25 mouse cellular contexts compared by ENCODE assay signal in genomic region chr16:4702646-4703045, GRCm38 (mm10). TPM values are rescaled to one million over a fixed set of nuclear protein-coding genes. Genes with fewer than 3 reads are reported as not detected.
DNase-seq lines count a peak whose midpoint lies in the region; ATAC-seq and TF ChIP-seq lines count a peak whose summit lies in the region.
"Had no signal": no experiment of that assay in that cellular context is flagged by ENCODE, and none has a peak within 500 bp of the region (broad histone marks: within the 10 kb centered on the region; RNA-seq: fewer than 3 reads in every experiment).

No protein-coding gene starts in this region.

- peaks cover 19% of the 10 kb centered on the region for H3K4me1 ChIP-seq in liver, adult 2 months (ENCODE audit: control insufficient read depth, insufficient read depth, low read length)
- no peaks in the 10 kb centered on the region for H3K4me1 ChIP-seq in liver, embryonic 11.5 days (replicated peaks; ENCODE audit: control insufficient read depth, insufficient read depth, low read length)
- no peaks in the 10 kb centered on the region for H3K4me1 ChIP-seq in liver, embryonic 13.5 days (replicated peaks)
- 0 out of 2 replicates have a peak, but pooled peaks cover 2% of the 10 kb centered on the region for H3K4me1 ChIP-seq in liver, postnatal 0 days (ENCODE audit: insufficient read depth)
- H3K4me1 ChIP-seq: embryonic facial prominence, embryonic 13.5 days; forebrain, embryonic 13.5 days; heart, embryonic 10.5 days; hindbrain, embryonic 10.5 days had no signal

- H3K4me2 ChIP-seq in liver, embryonic 11.5 days = no peak overlapping the region
- no peak overlapping the region for H3K4me2 ChIP-seq in liver, embryonic 13.5 days
- H3K4me2 ChIP-seq in liver, postnatal 0 days (ENCODE audit: low read depth, low read length) = no peak overlapping the region
- H3K4me2 ChIP-seq: embryonic facial prominence, embryonic 13.5 days; forebrain, embryonic 13.5 days; hindbrain, embryonic 14.5 days had no signal

- H3K27me3 ChIP-seq in liver, adult 2 months (ENCODE audit: control insufficient read depth, insufficient read depth, low read length) = no peaks in the 10 kb centered on the region
- no peaks in the 10 kb centered on the region for H3K27me3 ChIP-seq in liver, embryonic 11.5 days (replicated peaks; ENCODE audit: control insufficient read depth, insufficient read depth, low read length)
- H3K27me3 ChIP-seq in liver, embryonic 13.5 days = no peaks in the 10 kb centered on the region
- H3K27me3 ChIP-seq in liver, postnatal 0 days (ENCODE audit: insufficient read depth, low read length) = no peaks in the 10 kb centered on the region
- H3K27me3 ChIP-seq: embryonic facial prominence, embryonic 13.5 days; forebrain, embryonic 13.5 days; Patski had no signal

- H3K27ac ChIP-seq in liver, adult 2 months (replicated peaks; ENCODE audit: insufficient read depth, low read depth, low read length) = peak overlapping the region; percentile 92
- no peak overlapping the region for H3K27ac ChIP-seq in liver, embryonic 11.5 days (ENCODE audit: low read depth, low read length)
- H3K27ac ChIP-seq in liver, embryonic 13.5 days = no peak overlapping the region
- peak overlapping the region; percentile 94 for H3K27ac ChIP-seq in liver, postnatal 0 days (ENCODE audit: low read depth)
- H3K27ac ChIP-seq: embryonic facial prominence, embryonic 13.5 days; forebrain, embryonic 13.5 days; gastrocnemius, adult 2 months; heart, embryonic 10.5 days; hindbrain, embryonic 10.5 days; hindbrain, embryonic 14.5 days had no signal

- H3K9me3 ChIP-seq in liver, embryonic 11.5 days (ENCODE audit: control insufficient read depth, low read length) = no peaks in the 10 kb centered on the region
- H3K9me3 ChIP-seq in liver, embryonic 13.5 days (replicated peaks) = no peaks in the 10 kb centered on the region
- no peaks in the 10 kb centered on the region for H3K9me3 ChIP-seq in liver, postnatal 0 days (ENCODE audit: low read length)
- H3K9me3 ChIP-seq: embryonic facial prominence, embryonic 13.5 days; forebrain, embryonic 13.5 days; heart, embryonic 10.5 days; hindbrain, embryonic 10.5 days had no signal

- peaks cover 59% of the 10 kb centered on the region for H3K36me3 ChIP-seq in liver, adult 2 months (ENCODE audit: control insufficient read depth, insufficient read depth, low read length)
- peaks cover 66% of the 10 kb centered on the region for H3K36me3 ChIP-seq in liver, embryonic 11.5 days (ENCODE audit: control insufficient read depth, insufficient read depth, low read length)
- peaks cover 97% of the 10 kb centered on the region for H3K36me3 ChIP-seq in liver, embryonic 13.5 days
- H3K36me3 ChIP-seq in liver, postnatal 0 days (replicated peaks; ENCODE audit: insufficient read depth, low read length) = peaks cover 86% of the 10 kb centered on the region

- H3K9ac ChIP-seq in liver, adult 2 months (ENCODE audit: low read depth, low read length) = no peak overlapping the region; the same call in 1 of the 2 replicates
- no peak overlapping the region for H3K9ac ChIP-seq in liver, embryonic 11.5 days (ENCODE audit: low read depth, low read length)
- H3K9ac ChIP-seq in liver, embryonic 13.5 days = no peak overlapping the region
- 0 out of 2 replicates have a peak overlapping the region, but pooled peaks have one; percentile 30 for H3K9ac ChIP-seq in liver, postnatal 0 days (replicated peaks)
- H3K9ac ChIP-seq: embryonic facial prominence, embryonic 13.5 days; forebrain, embryonic 13.5 days; forebrain, postnatal 0 days; hindbrain, embryonic 14.5 days had no signal

- H3K4me3 ChIP-seq in liver, adult 2 months (ENCODE audit: insufficient read depth, low read depth, low read length) = no peak overlapping the region
- H3K4me3 ChIP-seq in liver, embryonic 11.5 days (ENCODE audit: low read depth, low read length) = no peak overlapping the region
- no peak overlapping the region for H3K4me3 ChIP-seq in liver, embryonic 13.5 days (replicated peaks)
- H3K4me3 ChIP-seq in liver, postnatal 0 days (ENCODE audit: low read depth, low read length) = no peak overlapping the region
- H3K4me3 ChIP-seq: embryonic facial prominence, embryonic 13.5 days; forebrain, embryonic 13.5 days; gastrocnemius, adult 2 months; heart, embryonic 10.5 days; hindbrain, embryonic 10.5 days had no signal

- TF ChIP-seq CTCF in liver, adult 2 months (IDR thresholded peaks at IDR 0.05; ENCODE audit: low read depth, low read length) = no peak
- no peak for TF ChIP-seq CTCF in liver, postnatal 0 days (IDR thresholded peaks at IDR 0.05; ENCODE audit: low read depth)

- TF ChIP-seq POLR2A in liver, adult 2 months (IDR thresholded peaks at IDR 0.05; ENCODE audit: extremely low read depth, insufficient read depth, low read length) = no peak

- peak; percentile 99 for DNase-seq in liver, adult 2 months (ENCODE audit: extremely low read depth, low read depth, low spot score)
- no peak for DNase-seq in liver, embryonic 11.5 days (ENCODE audit: low spot score)
- no peak for DNase-seq in liver, embryonic 13.5 days
- DNase-seq in liver, postnatal 0 days = peak; percentile 78
- no peak for DNase-seq in embryo, embryonic 11 days
- no peak for DNase-seq in testis, postnatal 14 days (ENCODE audit: low spot score)
- no peak for DNase-seq in heart, postnatal 25 days (ENCODE audit: low spot score)
- DNase-seq: adrenal gland, postnatal 14 days; B cell, adult 2 months; cerebellum, adult 11-12 months; cerebellum, adult 9-10 months; cerebellum, postnatal 25 days; forebrain, postnatal 0 days; gastrocnemius, adult 2 months; gastrocnemius, postnatal 25 days; heart, adult 11 months; heart, postnatal 10 days had no signal

- TF ChIP-seq EP300 in liver, postnatal 0 days (IDR thresholded peaks at IDR 0.05; ENCODE audit: low read depth) = peak; percentile 95

- H3K79me2 ChIP-seq in liver, adult 2 months (ENCODE audit: control insufficient read depth, insufficient read depth, low read length) = no peaks in the 10 kb centered on the region

- intact Hi-C loops in heart, postnatal 25 days (cut with DNase I) = loop anchor here (5.0 kb wide), 1 partner anchor 160 kb away; no protein-coding TSS in a partner anchor

- ATAC-seq in liver, embryonic 11.5 days (replicated peaks; ENCODE audit: low FRiP score) = no peak
- ATAC-seq in liver, embryonic 13.5 days (ENCODE audit: low read depth) = peak; percentile 66
- ATAC-seq in liver, postnatal 0 days = peak; percentile 97
- ATAC-seq: activated CD4-positive, CD25-positive, alpha-beta regulatory T cell, adult 4 months; CD4-positive, CD25-positive, alpha-beta regulatory T cell, adult 4 months; forebrain, embryonic 13.5 days; forebrain, postnatal 0 days; Patski had no signal

- 15% methylated on average over 1 of the region's 1 CpGs for WGBS in liver, adult 2 months
- 67% methylated on average over 1 of the region's 1 CpGs for WGBS in liver, embryonic 11.5 days
- 68% methylated on average over 1 of the region's 1 CpGs for WGBS in liver, embryonic 13.5 days (ENCODE audit: insufficient replicate concordance)
- 63% methylated on average over 1 of the region's 1 CpGs for WGBS in liver, postnatal 0 days (ENCODE audit: insufficient replicate concordance)

RNA-seq across cellular contexts. Expression of gene Nmral1, which starts 16.5 kb away (rescaled TPM):
- 10.0 and 11.2 TPM in 2 replicates for total RNA-seq in liver, adult 2 months (2014; rRNA removed)
- 4.8 and 7.8 TPM in 2 replicates for polyA plus RNA-seq in liver, adult 2 months (2012; rRNA removed)
- polyA plus RNA-seq in liver, embryonic 11.5 days (2014; fragmentation: Nextera tagmentation; extraction: Ambion mirVana) = 85.6 and 92.2 TPM in 2 replicates
- 48.0 and 48.2 TPM in 2 replicates for polyA plus RNA-seq in liver, embryonic 13.5 days (2015; fragmentation: Nextera tagmentation; extraction: Ambion mirVana)
- polyA plus RNA-seq in liver, postnatal 0 days (2015; fragmentation: Nextera tagmentation; extraction: Ambion mirVana) = 20.4 and 24.1 TPM in 2 replicates
- 1 to 10 TPM; 2.4 to 2.7 TPM for total RNA-seq in heart, postnatal 25 days (2021)

RNA-seq across cellular contexts. Expression of gene Coro7, which starts 23.1 kb away (rescaled TPM):
- 6.1 and 8.5 TPM in 2 replicates for total RNA-seq in liver, adult 2 months (2014; rRNA removed)
- 17.3 and 22.7 TPM in 2 replicates for polyA plus RNA-seq in liver, adult 2 months (2012; rRNA removed)
- 17.4 and 18.7 TPM in 2 replicates for polyA plus RNA-seq in liver, embryonic 11.5 days (2014; fragmentation: Nextera tagmentation; extraction: Ambion mirVana)
- 7.0 and 9.9 TPM in 2 replicates for polyA plus RNA-seq in liver, embryonic 13.5 days (2015; fragmentation: Nextera tagmentation; extraction: Ambion mirVana)
- polyA plus RNA-seq in liver, postnatal 0 days (2015; fragmentation: Nextera tagmentation; extraction: Ambion mirVana) = 6.8 and 10.3 TPM in 2 replicates
- total RNA-seq in heart, postnatal 25 days (2021) = 10 to 100 TPM; 12.6 to 16.1 TPM

RNA-seq across cellular contexts. Expression of gene Hmox2, which starts 23.5 kb away (rescaled TPM):
- total RNA-seq in liver, adult 2 months (2014; rRNA removed) = 40.7 and 52.9 TPM in 2 replicates
- polyA plus RNA-seq in liver, adult 2 months (2012; rRNA removed) = 25.4 and 28.3 TPM in 2 replicates
- 66.8 and 75.9 TPM in 2 replicates for polyA plus RNA-seq in liver, embryonic 11.5 days (2014; fragmentation: Nextera tagmentation; extraction: Ambion mirVana)
- polyA plus RNA-seq in liver, embryonic 13.5 days (2015; fragmentation: Nextera tagmentation; extraction: Ambion mirVana) = 38.9 and 40.1 TPM in 2 replicates
- 56.8 and 57.7 TPM in 2 replicates for polyA plus RNA-seq in liver, postnatal 0 days (2015; fragmentation: Nextera tagmentation; extraction: Ambion mirVana)
- total RNA-seq in heart, postnatal 25 days (2021) = 10 to 100 TPM; 73.5 to 75.5 TPM

Comparison
In these comparisons a context has a peak if more than half of its experiments do, and no peak if none do; other contexts are left out.
1. DNase-seq: peak in liver, adult 2 months (single experiment) and liver, postnatal 0 days (single experiment); none in liver, embryonic 11.5 days (single experiment), liver, embryonic 13.5 days (single experiment), embryo, embryonic 11 days (single experiment), testis, postnatal 14 days (single experiment) and heart, postnatal 25 days (single experiment).
2. H3K27ac ChIP-seq: peak in liver, adult 2 months (single experiment) and liver, postnatal 0 days (single experiment); none in liver, embryonic 11.5 days (single experiment) and liver, embryonic 13.5 days (single experiment).